Mouse (Mus musculus) C2C12 (cell line): Measurements from ENCODE around the gene Slamf8. TPM values are rescaled to one million over a fixed set of nuclear protein-coding genes. Genes with fewer than 3 reads are reported as not detected.

ENCODE experiments used
- H3K27me3 ChIP-seq: one replicate; pipeline ENCODE4 v1.6.1; 2011; ENCODE audit not compliant: control insufficient read depth, insufficient read depth, insufficient read length
- H3K36me3 ChIP-seq: one replicate; pipeline ENCODE4 v1.6.1; 2011; ENCODE audit not compliant: control insufficient read depth, insufficient read depth
- H3K4me3 ChIP-seq: one replicate; pipeline ENCODE4 v1.5.1; 2011; ENCODE audit warnings: mild to moderate bottlenecking, control low read depth; ENCODE audit not compliant: poor library complexity, insufficient read depth, severe bottlenecking
- H3K79me2 ChIP-seq: one replicate; pipeline ENCODE4 v1.6.1; 2011; ENCODE audit not compliant: control insufficient read depth, insufficient read depth
- H3K79me3 ChIP-seq: one replicate; pipeline ENCODE4 v1.6.1; 2011; ENCODE audit warnings: low read depth, control low read depth
- H3ac ChIP-seq: one replicate; pipeline ENCODE3; 2011; ENCODE audit warnings: low read depth; ENCODE audit not compliant: control insufficient read depth, insufficient read length
- CEBPB ChIP-seq: IDR thresholded peaks from one replicate; pipeline ENCODE4 v1.6.1; 2011; ENCODE audit warnings: low read depth, mild to moderate bottlenecking, control low read depth, moderate library complexity
- CTCF ChIP-seq: IDR thresholded peaks from one replicate; pipeline ENCODE4 v1.5.1; 2011; ENCODE audit not compliant: control insufficient read depth, insufficient read depth, insufficient read length
- FOSL1 ChIP-seq: IDR thresholded peaks from one replicate; pipeline ENCODE4 v1.8.0; 2011; ENCODE audit warnings: mild to moderate bottlenecking, low read length; ENCODE audit not compliant: poor library complexity, insufficient read depth, severe bottlenecking
- MAX ChIP-seq: IDR thresholded peaks from one replicate; pipeline ENCODE4 v1.6.1; 2011; ENCODE audit warnings: mild to moderate bottlenecking, control low read depth
- MYOD1 ChIP-seq: IDR thresholded peaks from one replicate; pipeline ENCODE4 v1.6.1; 2011; ENCODE audit warnings: low read depth; ENCODE audit not compliant: control insufficient read depth, insufficient read length
- MYOG ChIP-seq: IDR thresholded peaks from one replicate; pipeline ENCODE4 v1.6.1; 2011; ENCODE audit not compliant: control insufficient read depth, insufficient read length; ENCODE audit errors: extremely low read depth
- USF1 ChIP-seq: IDR thresholded peaks from one replicate; pipeline ENCODE4 v1.6.1; 2011; ENCODE audit warnings: low read depth, mild to moderate bottlenecking, control low read depth, moderate library complexity
- polyA plus RNA-seq: library from polyadenylated mRNA; unstranded; fragments of >200 nt; fragmentation: generic; extraction: Trizol; gene quantifications from one replicate; pipeline ENCODE4 v1.2.1, GENCODE M21; 2012; ENCODE audit warnings: missing spikeins

Slamf8 gene
- polyA plus RNA-seq, 1 experiment, result not detected

DNA sequence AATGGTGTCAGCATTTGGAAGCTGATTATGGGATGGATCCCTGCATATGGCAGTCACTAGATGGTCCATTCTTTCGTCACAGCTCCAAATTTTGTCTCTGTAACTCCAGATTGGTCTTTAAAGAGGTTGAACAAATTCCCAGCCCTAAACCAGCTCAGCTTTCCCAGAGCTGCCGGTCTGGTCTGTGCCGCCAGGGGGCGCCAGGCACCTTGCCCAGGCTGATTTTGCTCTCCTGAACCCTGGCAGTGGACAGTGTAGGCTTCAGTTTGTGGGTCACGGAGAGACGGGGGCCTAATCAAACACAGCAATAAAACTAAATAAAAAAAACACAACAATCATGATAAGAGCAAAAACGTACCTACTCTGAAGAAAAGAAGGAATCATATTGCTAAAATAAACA lies 28.9 kb upstream of the Slamf8 start:
- no peaks in the 10 kb centered on the region for H3K36me3 ChIP-seq
- peaks cover 15% of the 10 kb centered on the region for H3K27me3 ChIP-seq
- TF ChIP-seq CTCF (peak; percentile 68), MAX (no peak), MYOD1 (no peak)
- no peaks in the 10 kb centered on the region for H3K79me3 ChIP-seq
- no peak overlapping the region for H3K4me3 ChIP-seq
- no peaks in the 10 kb centered on the region for H3K79me2 ChIP-seq
- H3ac ChIP-seq, result no peak overlapping the region

GRCm38 (mm10) chr1:172618141-172618540 lies 27.8 kb upstream of the Slamf8 start:
- no peak overlapping the region for H3ac ChIP-seq
- H3K36me3 ChIP-seq, result no peaks in the 10 kb centered on the region
- H3K27me3 ChIP-seq, result peaks cover 19% of the 10 kb centered on the region
- H3K4me3 ChIP-seq, result no peak overlapping the region
- H3K79me3 ChIP-seq, result no peaks in the 10 kb centered on the region
- TF ChIP-seq CEBPB (no peak), MAX (no peak), USF1 (no peak), FOSL1 (no peak), MYOD1 (no peak)
- H3K79me2 ChIP-seq, result no peaks in the 10 kb centered on the region

DNA sequence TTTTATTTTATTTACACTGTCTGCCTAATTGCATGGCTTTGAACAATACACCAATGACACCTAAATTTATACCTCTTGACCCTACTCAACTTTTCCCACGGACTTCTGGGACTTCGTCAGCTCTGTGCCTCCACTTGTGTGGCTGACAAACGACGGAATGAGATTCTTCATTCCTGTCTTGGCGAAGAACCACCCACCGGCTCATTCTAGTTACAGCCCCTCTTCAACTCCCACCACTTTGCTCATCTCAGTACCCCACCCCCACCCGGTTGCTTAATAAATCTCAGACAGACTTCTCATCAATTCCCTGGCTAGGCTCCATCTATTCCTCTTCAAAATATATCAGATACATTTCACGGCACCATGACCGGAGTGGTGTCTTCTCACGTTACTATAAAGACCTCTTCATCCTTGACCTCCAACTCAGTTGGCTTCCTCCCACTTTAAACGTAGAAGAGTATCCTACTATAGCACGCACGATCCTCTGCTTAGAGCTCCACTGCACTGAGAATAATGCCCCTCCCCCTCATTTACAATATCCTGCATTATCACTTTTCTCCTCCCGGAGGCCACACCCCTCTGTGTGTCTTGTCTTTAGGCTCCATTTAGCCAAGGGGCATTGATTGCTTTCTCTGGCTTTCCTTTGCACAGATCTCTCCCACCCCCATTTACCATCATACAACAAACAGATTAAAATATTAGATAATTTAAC lies 27.2 kb upstream of the Slamf8 start:
- Histone ChIP-seq H3K36me3 (no peaks in the 10 kb centered on the region), H3K79me2 (no peaks in the 10 kb centered on the region), H3K27me3 (peaks cover 19% of the 10 kb centered on the region), H3K79me3 (no peaks in the 10 kb centered on the region), H3K4me3 (no peak overlapping the region), H3ac (no peak overlapping the region)
- no peak for TF ChIP-seq USF1
- TF ChIP-seq CEBPB, result no peak
- TF ChIP-seq CTCF, result no peak
- no peak for TF ChIP-seq MYOG
- TF ChIP-seq MYOD1, result no peak
- TF ChIP-seq FOSL1, result no peak
- TF ChIP-seq MAX, result no peak

DNA sequence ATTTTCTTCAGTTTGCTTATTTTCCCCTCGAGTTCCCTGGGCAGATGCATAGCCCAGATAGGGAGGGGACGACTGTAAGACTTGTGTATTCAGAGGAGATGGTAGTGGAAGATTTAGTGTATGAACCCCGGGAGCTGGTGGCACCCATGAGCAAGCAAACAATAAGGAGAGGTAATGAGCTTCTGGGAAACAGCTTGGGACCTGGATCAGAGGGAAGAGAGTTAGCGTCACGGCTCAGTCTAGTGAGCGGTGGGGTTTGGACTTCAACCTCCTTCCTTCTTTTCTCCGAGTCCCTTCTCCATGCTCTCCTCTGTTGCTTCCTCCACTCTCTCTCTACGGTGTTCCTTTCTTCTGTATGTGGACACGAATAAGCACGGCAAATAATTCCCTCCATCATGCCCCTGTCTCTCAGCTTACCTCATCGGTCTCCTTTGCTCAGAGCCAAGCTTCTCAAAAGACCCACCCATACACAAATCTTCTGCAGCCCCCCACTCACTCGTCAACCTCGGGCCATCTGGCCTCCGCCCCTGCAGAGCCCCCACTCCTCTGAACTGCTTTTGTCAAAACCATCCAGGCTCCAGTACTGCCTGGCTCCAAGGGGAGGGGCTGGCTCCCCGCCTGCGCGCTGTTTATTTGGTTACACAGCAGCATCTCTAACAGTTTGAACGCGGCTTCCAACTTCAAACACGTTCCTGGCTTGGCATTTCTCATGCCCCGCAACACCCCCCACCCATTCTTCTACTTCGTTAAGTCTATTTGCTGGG lies 26.4 kb upstream of the Slamf8 start:
- H3K36me3 ChIP-seq, result no peaks in the 10 kb centered on the region
- no peaks in the 10 kb centered on the region for H3K79me3 ChIP-seq
- no peaks in the 10 kb centered on the region for H3K79me2 ChIP-seq
- TF ChIP-seq MYOG (no peak), CTCF (no peak), MAX (no peak), MYOD1 (no peak)
- peaks cover 19% of the 10 kb centered on the region for H3K27me3 ChIP-seq
- H3K4me3 ChIP-seq, result no peak overlapping the region
- H3ac ChIP-seq, result no peak overlapping the region

- Histone ChIP-seq H3ac (no peak overlapping the region), H3K4me3 (no peak overlapping the region), H3K79me2 (no peaks in the 10 kb centered on the region), H3K36me3 (no peaks in the 10 kb centered on the region), H3K79me3 (no peaks in the 10 kb centered on the region), H3K27me3 (peaks cover 19% of the 10 kb centered on the region)
- TF ChIP-seq MYOD1, result no peak
Measured at GRCm38 (mm10) chr1:172615412-172615811, 25.0 kb upstream of the Slamf8 start.

DNA sequence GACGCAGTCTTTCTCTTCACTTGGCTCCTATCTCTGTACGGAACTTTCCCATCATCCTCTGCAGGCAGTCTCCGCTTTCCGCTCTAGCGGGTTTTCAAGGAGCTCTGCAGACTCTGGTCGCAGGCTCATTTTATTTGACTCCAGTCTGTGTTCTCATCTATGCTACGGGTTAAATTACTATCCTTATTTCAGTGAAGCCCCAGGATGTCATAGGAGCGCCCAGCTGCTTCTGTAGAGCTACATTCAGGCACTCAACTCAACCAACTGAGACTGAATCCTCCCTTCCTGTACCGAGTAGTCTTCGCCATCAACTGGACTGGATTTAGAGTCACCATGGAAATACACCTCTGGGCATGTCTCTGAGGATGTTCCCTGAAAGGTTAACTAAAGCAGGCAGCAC lies 24.3 kb upstream of the Slamf8 start:
- Histone ChIP-seq H3K79me2 (no peaks in the 10 kb centered on the region), H3K36me3 (no peaks in the 10 kb centered on the region), H3K4me3 (no peak overlapping the region), H3K79me3 (no peaks in the 10 kb centered on the region), H3K27me3 (peaks cover 19% of the 10 kb centered on the region), H3ac (no peak overlapping the region)
- TF ChIP-seq CEBPB (no peak), MAX (no peak), MYOG (no peak), USF1 (no peak), MYOD1 (no peak), CTCF (no peak), FOSL1 (no peak)
